Mouse (Mus musculus) layer of hippocampus, adult 11-12 months (tissue): Measurements from ENCODE around the gene 1190007I07Rik.
"Not testable (repeated sequence)": the region's sequence is repeated elsewhere in the genome, so short reads cannot be mapped to it uniquely, and the experiment has no call there.

Source experiments
- DNase-seq: peaks from one replicate; pipeline ENCODE4 v3.0.0; 2022; ENCODE audit warnings: low spot score

1190007I07Rik gene

DNA sequence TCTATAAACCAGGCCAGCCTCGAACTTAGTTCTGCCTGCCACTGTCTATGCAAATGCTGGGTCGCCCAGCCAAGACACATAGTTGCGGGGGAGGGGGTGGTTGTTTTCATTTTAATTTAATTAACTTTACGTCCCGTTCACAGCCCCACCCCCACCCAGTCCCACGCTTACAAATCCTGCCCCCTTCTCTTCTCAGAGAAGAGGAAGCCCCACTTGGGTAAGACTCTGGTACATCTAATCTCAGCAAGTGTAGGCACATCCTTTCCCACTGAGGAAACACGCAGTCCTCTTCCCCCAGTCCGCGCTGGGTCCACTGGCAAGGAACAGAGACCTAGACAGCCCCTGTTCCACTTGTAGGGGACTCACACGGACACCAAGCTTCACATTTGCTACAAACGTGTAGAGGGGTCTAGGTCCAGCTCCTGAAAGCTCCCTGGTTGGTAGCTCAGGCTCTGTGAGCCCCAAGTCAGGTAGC, 6.1 kb upstream of the 1190007I07Rik start:
- no peak for DNase-seq

GRCm38 (mm10) chr10:82623553-82623932, 515 bp upstream of the 1190007I07Rik start:
- not testable (repeated sequence) for DNase-seq

- DNase-seq = no peak
Measured at GRCm38 (mm10) chr10:82622235-82622634, 793 bp downstream of the 1190007I07Rik start.

GRCm38 (mm10) chr10:82594421-82594820, 28.6 kb downstream of the 1190007I07Rik start:
- DNase-seq = not testable (repeated sequence)

DNA sequence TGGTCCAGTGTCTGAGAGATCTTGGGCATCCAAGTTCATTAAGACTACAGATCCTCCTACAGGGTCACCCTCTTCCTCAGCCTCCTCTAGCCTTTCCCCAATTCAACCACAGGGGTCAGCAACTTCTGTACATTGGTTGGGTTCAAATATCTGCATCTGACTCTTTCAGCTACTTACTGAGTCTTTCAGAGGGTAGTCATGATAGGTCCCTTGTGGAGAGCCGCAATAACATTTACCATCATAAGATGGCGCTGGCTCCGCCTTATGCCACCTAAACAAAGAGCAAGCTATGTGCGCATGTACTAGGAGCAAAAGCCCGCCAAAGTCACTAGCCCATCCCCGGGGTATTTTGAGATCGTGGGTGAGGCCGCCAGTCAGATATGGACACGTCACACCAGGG, 33.4 kb downstream of the 1190007I07Rik start:
- not testable (repeated sequence) for DNase-seq

GRCm38 (mm10) chr10:82571091-82571490, 51.9 kb downstream of the 1190007I07Rik start:
- DNase-seq = not testable (repeated sequence)
